Mouse (Mus musculus): ENCODE measurements at regions not wholly inside any gene's neighbourhood (a gene's known extent, or its start where the extent isn't known, plus 50 kb on each side); places are given as distances from the start of the nearest gene placed in this dataset.

DNA sequence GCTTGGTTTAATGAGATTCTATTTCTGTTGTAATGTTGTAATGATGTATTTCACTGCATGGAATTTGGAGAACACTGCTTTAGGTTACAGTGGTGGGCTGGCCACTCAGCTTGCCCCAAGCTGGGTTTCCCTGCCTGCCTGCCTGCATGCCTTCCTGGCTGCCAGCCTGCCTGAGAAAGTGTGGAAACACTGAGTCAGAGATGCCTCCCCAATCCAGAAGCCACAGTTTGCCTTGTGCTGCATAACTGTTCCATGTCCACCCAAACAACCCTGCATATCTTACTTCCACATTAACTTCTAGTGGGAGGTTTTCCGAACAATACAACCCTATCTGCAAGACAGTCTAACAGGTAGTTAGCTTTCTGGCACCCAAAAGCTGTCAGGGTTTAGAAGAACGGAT is 127.0 kb upstream of the Tbl1xr1 start:
- TF ChIP-seq CTCF (conservative IDR thresholded peaks at IDR 0.05; ENCODE audit: low read length) (no peak), NANOG (IDR thresholded peaks at IDR 0.05; ENCODE audit: borderline replicate concordance, low read length) (no peak)

Data from E14TG2a.4 (cell line).